Mouse (Mus musculus) layer of hippocampus, postnatal 14 days (tissue): Measurements from ENCODE around the gene Dek. TPM values are rescaled to one million over a fixed set of nuclear protein-coding genes. Genes with fewer than 3 reads are reported as not detected.

Source experiments
- DNase-seq, 2 experiments: peaks; one replicate each; pipeline ENCODE4 v3.0.0; 2021 to 2022; ENCODE audit warnings: low spot score in 2 of 2, mixed read lengths in 1 of 2
- total RNA-seq, 2 experiments: library from RNA; stranded (reverse); gene quantifications; 2 replicates each; pipeline ENCODE4 v1.2.3; 2021

Gene Dek
- total RNA-seq, 2 experiments from 2014 or later, result 44.3 to 48.5 TPM

DNA sequence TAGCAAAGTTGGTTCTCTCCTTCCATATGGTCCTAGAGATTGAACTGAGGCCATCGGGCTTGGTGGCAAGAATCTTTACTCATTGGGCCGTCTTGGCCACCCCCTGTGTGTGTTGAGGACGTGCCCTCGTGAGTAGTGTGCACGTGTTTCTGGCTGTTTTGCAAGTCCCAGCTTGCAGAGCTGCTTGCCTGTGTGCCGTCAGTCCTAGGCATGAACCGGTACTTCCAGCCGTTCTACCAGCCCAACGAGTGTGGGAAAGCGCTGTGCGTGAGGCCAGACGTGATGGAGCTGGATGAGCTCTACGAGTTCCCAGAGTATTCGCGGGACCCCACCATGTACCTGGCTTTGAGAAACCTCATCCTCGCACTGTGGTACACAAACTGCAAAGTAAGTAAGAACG lies 43.2 kb downstream of the Dek start:
- no peak for DNase-seq

- no peak for DNase-seq
Measured at GRCm38 (mm10) chr13:47056781-47057180, 49.2 kb downstream of the Dek start.

GRCm38 (mm10) chr13:47056126-47056525 lies 49.9 kb downstream of the Dek start:
- peak in 1 of 2 experiments; percentile 9 for DNase-seq

GRCm38 (mm10) chr13:47053971-47054370 lies 52.0 kb downstream of the Dek start:
- no peak for DNase-seq

- no peak for DNase-seq
Measured at GRCm38 (mm10) chr13:47050009-47050408, 56.0 kb downstream of the Dek start.

DNA sequence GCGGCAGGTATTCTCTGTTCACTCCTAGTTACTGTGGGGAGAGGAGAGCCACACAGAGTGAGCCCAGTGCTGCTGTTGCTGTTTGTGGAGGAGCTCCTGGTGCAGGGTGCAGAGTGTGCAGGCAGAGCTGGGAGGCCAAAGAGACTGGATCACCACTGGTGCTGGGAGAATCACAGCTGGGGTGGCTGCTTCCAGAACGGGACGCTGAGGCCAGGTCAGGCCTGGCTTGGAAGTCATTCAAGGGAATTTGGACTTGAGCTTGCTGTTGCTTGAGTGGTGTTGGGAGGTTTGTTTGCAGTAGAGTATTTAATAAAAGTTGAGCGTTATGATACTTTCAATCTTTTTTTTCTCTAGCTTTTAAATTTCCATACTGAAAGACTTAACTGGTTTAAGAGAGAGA lies 58.0 kb downstream of the Dek start:
- no peak for DNase-seq

- DNase-seq, result no peak
Measured at GRCm38 (mm10) chr13:47044617-47044947, 61.4 kb downstream of the Dek start, which contains the start of gene Tpmt. Gene Tpmt, minus strand, starts transcription at chr13:47044737.

DNA sequence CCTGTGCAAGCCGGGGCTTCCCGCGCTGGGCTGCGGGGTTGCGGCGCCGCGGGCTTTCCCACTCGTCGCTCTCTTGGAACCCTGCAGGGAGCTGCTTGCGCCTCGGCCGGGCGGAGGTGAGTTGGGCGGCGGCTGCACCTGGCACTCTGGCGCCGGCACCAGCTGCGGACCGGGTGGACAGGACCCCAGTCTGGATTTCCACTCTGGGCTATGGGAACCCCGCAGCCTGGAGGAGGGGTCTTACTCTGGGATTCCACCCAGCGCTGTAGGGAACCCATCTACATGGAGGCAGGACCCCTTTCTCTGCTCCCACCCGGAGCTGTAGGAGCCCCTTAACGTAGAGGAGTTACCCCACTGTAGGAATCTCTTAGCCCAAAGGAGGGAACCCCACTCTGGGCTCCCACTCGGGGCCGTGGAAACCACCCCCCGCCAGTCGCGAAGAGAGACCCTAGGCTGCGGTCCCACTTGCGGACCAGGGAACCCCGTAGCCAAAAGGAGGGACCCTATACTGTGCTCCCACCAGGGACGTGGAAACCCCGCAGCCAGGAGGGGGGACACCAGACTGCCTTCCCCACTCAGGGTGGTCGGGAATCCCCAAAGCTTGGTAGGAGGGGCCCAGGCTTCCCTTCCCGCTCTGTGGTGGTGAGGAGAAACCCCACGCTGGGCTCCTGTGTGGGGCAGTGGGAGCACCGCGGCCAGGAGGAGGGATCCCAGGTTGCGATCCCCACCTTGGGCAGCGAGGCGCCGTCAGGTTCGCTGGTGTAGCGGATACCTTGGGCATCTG lies 62.0 kb downstream of the Dek start:
- DNase-seq, result peak in 1 of 2 experiments; percentile 12

DNA sequence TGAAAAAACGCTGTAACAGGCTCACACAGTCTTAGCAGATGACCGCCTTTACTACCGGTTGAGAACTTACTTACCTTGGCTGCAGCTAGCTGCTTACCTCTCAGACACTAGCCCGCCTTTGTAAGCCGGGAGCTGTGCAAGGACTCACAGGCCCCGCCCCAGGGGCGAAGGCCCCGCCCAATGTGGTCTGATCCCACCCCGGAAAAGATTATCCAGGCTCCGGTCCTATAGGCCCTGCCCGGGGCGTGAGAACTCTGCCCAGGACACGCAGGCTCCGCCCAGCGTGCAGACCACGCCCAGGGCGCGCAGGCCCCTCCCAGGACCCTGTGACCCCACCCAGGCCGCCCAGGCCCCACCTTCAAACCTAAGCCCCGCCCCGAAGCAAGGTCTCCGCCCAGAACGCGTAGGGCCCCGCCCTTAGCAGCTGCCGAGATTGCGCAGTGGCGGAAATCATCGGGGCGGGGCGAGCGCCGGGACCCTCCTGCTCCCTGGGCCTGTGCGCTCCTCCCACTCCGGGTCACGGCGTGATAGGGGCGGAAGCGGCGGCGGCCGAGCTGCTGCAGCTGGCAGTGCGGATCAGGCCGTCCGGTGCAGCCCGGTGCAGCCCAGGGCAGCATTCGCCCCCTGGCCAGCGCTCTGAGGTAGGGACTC lies 62.8 kb downstream of the Dek start, which contains the start of gene Kdm1b:
Kdm1b (plus strand) TSS at position 470 of the 651 bp plus-strand sequence.
- DNase-seq, result peak; percentile 97 to 98

DNA sequence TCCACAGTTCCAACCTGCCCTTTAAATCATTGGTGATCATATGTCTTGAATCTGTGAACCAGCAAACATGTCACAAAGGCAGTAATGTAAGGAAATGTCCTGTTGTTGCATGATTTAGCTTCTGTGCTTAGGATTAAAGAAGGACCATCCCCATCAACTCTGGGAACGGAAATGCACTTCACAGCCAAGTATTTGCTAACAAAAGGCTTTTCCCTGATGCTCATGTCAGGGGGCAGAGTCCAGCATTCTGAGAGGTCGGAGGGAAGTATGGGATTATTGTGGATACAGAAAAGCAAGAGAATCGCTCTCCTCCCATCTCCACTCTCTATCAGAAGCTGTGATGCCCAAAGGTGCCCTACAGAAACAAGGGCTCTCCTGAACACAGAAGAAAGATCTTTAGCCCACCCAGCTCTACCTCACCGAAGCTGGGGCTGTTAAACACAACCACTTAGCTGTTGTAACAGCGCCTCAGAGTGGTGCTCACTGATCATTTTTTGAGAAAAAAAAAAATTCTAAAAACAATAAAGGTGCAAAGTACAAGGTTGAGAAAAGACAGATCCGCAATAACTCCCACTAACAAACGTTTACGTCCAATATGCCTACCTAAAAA lies 63.9 kb downstream of the Dek start:
- DNase-seq, result no peak

GRCm38 (mm10) chr13:47040061-47040460 lies 65.9 kb downstream of the Dek start:
- DNase-seq, result no peak

DNA sequence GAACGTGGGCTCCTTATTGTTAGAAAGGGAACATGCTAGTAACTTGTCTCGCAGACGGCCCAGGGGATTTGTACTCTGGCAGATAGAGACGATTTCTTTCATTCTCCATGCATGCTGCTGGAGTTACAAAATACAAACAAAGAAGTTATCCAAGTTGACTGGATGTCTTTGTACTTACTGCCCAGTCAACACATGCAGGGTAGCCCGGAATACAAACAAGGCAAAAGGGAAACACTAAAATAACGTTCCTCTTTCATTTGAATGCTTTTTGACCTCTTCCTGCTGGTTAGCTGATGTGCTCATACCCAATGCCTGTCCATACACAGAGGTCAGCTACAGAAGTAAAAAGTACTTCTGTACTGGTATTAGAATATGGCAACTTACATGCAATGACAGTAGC lies 68.1 kb downstream of the Dek start:
- no peak for DNase-seq

Other genes with a start within 250 kb of the Dek start
- 10 to 100 TPM; 23.0 to 25.8 TPM for gene Kif13a, start 176.3 kb downstream of the Dek start, total RNA-seq
- 10 to 100 TPM; 15.8 to 16.7 TPM for gene Nhlrc1, start 91.4 kb downstream of the Dek start, total RNA-seq
- 10 to 100 TPM in 1 of 2 experiments, 1 to 10 TPM in 1; 8.7 to 11.7 TPM for gene Kdm1b, start 62.7 kb downstream of the Dek start, total RNA-seq
- 10 to 100 TPM in 1 of 2 experiments, 1 to 10 TPM in 1; 8.4 to 12.4 TPM for gene Tpmt, start 61.5 kb downstream of the Dek start, total RNA-seq
- 10 to 100 TPM; 10.5 to 12.7 TPM for gene Rnf144b, start 16.5 kb upstream of the Dek start, total RNA-seq